Mouse (Mus musculus): ENCODE data around the gene Rps6kb1. TPM values are rescaled to one million over a fixed set of nuclear protein-coding genes. Genes with fewer than 3 reads are reported as not detected.
A peak's percentile ranks its signal among the peaks of the same experiment; 100 is the strongest.

The Rps6kb1 gene
- polyA plus RNA-seq, 1 experiment from 2014 or later, result 89.6 TPM

DNA sequence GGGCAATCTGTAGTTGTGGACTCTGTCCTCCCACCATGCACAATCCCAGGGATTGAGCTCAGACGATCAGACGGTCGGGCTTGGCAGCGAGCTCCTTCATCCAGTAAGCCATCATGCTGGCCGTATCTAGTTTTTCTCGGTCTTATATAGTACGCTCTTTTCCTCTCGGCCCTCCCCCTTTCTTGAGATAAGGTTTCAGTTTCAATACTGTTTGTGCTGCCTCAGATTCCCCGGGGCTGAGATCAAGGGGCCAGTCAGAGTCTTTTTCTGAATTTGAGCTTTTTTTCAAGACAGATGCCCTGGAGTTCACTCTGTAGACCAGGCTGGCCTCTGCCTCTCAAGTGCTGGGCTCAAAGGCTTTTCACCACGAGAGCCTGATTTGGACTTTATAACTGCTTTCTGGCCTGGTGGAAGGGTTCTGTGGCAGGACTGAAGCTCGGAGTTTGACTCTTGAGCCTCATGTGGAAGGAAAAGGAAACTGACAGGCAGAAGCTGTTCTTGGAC is 36.7 kb upstream of the Rps6kb1 start:
- peak; percentile 79 for DNase-seq (ENCODE audit: low spot score)

DNA sequence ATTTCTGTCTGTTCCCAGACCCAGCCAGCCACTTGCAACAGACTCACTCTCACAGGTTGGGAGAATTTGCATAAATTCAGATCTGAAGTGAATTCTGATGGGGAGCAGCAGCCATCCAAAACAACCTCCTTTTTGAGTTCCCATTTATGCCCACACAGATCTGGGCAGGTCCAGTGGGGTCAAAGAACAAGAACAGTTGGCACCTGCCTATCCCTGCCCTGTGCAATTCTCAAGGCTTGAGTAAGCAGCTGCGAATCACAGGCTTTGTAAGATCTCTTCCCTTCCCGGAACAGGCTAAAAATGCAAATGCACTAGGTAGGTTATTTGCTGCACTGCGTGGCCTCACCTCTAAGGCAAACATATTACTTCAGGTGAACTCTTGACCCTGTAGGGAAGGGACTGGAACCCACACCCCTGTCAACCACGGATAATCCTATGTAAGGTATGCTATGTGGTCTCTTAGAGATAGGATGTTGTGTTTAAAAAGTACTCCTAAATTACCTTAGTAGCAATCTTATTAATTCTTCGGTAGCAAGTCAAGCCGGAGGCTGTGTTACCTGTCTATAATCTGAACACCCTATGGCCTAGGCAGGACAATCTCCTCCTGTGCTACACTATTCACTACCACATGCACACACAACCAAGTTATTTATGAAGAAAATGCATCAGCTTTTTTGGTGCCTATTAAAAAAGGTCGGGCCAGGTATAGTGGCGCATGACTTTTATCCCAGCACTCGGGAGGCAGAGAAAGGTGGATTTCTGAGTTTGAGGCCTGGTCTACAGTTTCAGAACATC is 35.9 kb upstream of the Rps6kb1 start:
- peak; percentile 45 for DNase-seq (ENCODE audit: low spot score)

DNA sequence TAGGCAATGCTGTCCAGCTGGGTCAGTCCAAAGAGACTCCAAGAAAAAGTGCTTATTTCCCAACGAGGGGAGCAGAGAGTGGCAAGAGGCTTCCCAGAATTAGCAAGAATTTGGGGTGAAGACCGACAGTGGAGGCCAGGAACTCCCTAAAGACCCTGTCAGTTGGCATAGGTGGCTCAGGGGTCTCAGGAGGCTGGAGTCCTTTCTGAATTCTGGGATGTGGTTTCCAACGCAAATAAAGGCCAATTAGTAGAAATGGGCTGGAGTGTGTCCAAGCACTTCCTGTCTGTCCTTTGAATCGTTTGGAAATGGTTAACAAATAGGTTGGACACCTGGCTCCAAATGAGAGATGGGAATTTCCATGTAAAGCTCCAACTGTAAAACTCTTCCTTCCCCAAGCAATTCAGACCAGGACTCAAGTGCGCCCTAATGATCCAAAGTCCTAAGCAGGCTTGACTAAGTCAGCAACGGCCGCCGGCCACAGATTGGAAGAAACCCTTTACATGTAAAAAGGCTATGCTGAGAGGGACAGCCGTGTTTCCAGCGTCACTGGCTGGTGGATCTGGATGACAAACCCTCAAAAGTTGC is 35.2 kb upstream of the Rps6kb1 start:
- no peak for DNase-seq (ENCODE audit: low spot score)

DNA sequence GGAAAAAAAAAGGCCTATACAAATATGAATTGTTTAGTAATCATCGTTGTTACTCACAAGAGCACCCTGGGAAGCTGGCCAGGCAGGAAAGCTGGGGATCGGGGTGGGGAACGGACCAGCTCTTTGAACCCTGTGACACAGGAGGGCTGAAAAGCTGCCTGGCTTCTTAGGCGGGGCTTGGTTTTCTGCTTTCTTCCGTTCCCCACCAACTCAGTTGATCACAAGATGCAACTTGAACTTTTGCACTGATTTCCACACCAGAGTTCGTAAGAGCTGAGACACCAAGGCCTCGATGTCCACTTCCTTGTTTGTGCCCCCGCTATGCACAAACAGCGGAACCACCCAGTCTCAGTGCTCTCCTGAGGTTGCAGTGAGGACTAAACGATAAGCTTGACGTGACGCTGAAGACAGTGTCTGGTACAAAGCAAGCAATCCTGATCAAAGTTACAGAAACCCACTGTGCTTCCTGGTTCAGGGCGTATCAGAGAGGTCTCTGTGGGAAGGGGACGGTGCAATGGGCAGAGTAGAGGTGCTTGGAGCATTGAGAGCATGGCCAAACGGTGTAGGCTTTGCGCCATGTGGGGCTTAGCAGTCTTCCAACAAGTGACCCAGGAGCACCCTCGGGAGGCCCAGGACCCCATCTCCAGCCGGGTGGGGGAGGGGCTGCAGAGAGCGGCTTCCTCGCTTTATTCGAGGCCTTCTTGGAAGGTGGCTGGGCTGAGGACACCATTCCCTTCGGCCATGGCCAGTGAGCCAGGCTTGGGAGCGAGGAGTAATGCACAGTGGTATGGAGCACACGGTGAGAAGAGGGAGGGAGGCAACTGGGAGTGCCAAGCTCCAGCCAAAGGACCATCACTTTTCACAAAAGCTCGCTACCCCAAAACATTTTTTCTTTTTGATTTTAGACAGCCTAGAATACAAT is 34.5 kb upstream of the Rps6kb1 start:
- DNase-seq (ENCODE audit: low spot score), result peak; percentile 60

DNA sequence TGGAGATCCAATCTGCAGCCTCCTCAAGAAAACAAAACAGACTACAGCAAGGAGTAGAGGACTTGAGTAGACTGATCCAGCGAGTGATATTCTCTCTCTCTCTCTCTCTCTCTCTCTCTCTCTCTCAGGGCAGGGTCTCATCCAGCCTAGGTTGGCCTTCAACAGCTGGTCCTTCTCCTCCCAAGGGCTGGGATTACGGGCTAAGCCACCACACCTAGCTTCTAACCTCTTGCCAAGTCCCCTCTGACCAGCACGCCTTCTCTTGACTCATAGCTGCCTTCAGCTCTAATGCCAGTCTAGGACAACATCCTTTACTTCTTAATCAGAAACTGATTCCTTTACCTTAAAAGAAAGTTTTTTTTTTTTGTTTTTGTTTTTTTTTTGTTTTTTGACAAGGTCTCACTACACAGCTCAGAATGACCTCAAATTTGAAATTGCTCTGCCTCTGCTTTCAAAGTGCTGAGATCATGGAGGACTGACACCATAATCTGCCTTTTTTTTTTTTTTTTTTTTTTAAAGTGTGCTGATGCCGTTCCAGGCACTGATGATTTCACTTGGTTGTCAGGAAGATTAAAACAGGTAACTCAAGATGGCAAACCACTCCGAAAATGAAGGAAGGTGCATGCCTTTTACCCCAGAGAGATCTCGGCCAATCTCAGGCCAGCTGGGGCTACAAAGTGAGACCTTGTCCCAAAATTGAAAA is 33.7 kb upstream of the Rps6kb1 start:
- DNase-seq (ENCODE audit: low spot score), result no peak

DNA sequence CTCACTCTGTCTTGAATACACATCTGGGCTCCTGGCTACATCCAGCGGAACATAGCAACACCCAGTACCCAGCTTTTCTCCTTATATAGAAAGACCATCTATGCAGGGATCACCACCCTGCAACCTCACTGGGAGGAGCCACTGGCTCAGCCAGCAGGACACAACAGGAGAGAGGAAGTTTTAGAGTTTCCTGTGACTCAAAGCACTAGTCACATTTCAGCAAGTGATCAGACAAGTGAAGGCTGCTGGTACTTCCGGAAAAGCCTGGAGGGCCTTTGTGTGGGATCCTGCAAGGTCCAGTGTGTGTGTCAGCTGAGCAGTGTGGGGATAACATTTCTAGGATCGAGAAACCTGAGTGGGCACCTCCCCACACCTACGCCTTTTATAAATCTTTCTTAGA is 32.6 kb upstream of the Rps6kb1 start:
- DNase-seq (ENCODE audit: low spot score), result peak; percentile 42

DNA sequence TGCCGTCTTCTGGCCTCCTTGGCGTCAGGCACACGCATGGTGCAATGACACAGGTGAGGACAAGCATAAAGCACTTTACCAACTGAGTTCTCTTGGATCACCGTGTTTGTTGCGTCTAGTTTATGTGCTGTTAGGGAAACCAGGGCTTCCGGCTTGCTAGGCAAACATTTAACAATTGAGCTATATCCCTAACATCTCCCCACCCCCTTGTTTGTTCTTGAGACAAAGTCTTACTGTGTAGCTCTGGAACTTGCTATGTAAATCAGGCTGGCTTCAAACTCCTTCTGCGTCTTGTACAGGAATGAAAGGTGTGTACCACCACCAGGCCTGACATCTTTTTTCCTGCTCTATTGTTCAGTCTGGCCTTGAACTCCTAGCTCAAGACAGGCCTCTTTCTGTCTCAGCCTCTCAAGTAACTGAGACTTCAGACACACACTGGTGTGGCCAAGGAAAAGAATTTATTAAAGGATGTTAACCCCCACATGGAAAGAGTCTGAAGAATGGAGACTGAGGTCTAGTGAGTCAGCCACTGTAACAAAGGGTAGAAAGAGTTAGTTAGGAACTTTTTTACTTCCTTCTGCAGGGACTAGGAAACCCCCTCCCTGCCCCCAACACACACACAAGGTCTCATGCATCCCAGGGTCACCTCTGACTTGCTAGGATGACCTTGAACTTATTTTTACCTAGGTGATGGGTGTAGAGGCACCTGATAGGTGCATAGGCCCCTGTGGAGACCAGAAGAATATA is 31.2 kb upstream of the Rps6kb1 start:
- DNase-seq (ENCODE audit: low spot score), result no peak

DNA sequence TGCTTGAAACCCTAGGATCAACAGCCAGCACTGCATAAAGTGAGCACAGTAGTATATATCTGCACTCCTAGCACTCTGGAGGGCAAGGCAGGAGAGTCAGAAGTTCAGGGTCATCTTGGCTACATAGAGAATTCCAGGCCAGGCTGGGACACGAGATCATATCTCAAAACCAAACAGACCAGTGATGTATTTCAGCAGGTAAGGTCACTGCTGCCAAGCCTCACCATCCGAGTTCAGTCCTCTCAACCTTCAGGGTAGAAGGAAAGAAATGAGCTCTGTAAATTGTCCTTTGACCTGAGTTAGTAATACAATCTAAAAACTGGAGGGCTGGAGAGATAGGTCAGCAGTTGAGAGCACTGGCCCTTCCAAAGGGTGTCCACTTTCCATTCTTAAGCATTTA is 29.8 kb upstream of the Rps6kb1 start:
- DNase-seq (ENCODE audit: low spot score), result no peak

DNA sequence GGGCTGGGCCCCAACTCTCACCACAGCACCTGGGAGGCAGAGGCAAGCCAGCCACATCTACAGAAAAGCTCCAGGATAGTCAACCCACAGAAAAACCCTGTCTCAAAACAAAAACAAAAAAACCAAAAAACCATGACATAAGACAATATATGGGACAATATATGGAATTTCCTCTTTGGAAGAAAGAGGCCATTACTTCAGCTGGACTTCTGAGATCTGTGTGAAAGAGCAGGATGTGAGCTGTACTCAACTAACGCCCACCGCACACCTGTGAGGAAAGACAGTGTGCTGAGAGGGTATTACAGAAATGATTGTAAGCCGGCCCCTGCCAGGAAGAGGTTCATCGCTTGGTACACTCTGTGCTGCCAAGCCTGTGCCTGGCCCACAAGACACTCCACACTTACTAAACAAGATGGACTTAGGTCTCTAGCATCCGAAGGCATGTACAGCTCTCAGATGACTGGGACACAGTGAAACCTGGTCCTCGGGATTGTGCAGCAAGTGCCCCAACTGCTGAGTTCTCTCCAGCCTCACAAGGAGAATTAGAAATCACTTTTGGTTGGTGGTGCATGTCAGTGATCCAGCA is 29.1 kb upstream of the Rps6kb1 start:
- peak; percentile 60 for DNase-seq (ENCODE audit: low spot score)

DNA sequence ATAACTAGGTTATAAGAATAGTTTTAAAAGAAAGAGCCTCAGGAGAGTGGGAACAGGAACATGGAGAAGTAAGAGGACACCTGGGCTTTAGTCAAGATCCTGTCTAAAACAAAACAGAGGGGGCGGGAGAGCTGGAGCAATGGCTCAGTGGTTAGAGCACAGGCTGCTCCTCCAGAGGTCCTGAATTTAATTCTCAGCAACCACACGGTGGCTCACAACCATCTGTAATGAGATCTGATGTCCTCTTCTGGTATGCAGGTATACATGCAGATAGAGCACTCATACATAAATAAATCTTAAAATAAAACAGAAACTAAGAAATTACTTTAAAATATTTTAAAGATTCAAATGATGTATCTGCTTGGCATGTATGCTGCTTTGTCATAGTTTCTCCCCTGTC is 28.0 kb upstream of the Rps6kb1 start:
- no peak for DNase-seq (ENCODE audit: low spot score)

DNA sequence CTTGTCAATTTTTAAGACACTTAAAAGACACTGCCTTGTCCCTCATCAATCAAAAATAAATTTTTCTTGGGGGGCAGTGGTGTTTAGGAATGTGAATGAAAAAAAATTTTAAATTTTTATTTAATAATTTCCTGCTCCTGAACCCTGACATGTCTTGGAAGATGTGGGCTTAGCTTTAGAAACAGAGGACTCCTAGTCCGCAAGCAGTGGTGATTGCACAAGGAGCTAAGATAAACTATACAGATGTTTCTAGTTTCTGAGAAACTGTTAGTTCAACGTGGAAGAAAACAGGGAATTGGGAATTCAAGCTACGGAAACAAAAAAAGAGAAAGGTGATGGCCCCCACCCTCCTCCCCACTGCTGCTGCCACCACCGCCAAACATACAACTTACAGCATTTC is 27.3 kb upstream of the Rps6kb1 start:
- DNase-seq (ENCODE audit: low spot score), result no peak

DNA sequence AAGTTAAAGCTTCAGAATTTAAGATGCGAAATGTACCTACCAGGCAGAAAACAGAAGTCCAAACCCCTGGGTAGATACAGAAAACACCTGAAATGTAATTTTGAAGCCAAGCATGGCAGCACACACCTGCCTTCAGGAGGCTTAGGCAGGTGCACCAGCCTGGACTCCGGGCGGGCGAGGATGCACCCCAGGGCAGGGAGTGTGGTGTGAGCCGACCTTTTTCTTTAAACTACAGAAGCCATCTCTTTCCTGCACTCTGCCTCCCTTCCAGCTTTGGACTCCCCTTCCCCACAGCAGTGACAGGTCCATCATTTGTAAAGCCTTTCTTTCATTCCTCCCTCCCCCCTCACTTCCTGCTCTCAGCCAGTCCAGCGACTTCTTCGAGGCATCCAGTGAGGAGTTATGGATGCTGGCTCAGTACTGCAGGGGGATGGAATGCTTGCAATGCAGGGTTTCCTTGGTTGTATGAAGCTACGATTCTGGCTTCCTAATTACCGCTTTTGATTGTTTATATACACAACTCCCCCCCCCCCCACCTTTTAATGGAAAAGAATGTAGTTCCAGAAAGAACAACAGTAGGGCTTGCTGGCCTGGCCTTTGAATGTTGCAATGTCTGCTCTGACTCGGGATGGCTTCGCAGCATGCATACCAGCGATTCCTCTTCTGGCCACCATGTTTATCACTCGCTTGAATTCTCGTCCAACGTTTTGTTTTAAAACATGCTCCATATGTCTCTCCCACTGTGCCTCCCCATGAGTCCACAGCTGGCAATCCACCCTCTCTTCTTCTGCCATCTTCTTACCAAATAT is 26.6 kb upstream of the Rps6kb1 start:
- DNase-seq (ENCODE audit: low spot score), result no peak

DNA sequence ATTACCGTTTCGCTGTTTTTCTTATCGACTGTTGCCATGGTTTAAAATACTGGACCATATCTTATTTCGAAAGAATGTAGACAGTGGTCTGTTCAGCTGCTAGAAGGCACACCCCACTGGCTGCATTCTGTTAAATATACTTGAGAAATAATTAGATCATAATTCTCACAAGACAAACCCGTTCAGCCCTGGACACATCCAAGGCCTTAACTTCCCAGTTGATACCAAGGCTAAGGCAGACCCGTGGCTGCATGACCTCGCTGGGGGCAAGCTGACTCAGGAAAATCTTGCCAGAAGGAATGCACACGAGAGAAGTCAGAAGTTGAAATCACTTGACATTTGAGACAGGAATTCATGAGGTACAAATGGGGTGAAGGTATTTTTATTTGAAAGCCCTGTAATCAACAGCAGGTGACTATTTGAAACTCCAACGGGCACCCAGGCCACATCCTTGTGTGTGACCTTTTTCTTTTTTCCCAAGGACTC is 25.7 kb upstream of the Rps6kb1 start:
- no peak for DNase-seq (ENCODE audit: low spot score)

DNA sequence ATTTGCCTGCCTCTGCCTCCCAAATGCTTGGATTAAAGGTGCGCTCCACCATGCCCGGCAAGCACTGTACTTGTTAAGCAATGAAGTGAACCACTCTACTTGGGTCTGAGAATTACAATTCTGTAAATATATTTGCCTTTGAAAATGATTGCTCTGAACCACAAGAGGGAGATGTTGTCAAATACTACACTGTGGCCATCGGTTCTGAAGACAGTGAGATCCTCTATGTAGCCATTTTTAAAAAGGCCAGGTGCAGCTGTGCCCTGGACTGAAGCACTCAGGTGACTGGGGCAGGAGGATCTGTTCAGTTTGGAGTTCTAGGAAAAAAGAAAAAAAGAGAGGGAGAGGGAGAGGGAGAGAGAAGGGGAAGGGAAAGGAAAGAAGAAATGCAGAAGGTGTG is 23.8 kb upstream of the Rps6kb1 start:
- DNase-seq (ENCODE audit: low spot score), result peak; percentile 63

DNA sequence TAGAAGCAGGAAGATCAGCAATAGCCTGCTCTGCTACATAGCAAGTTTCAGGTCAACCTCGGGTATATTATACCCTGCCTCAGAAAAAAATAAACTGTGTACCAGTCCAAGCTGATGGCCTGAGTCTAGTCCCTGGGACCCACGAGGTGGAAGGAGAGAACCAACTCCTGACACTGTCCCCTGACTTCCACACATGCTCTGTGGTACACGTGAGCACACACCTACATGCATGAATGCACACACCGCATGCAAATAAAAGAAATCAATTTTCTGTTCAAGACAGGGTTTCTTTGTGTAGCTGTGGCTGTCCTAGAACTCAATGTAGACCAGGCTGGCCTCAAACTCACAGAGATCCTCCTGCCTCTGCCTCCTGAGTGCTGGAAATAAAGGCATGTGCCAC is 13.7 kb upstream of the Rps6kb1 start:
- DNase-seq (ENCODE audit: low spot score), result no peak

DNA sequence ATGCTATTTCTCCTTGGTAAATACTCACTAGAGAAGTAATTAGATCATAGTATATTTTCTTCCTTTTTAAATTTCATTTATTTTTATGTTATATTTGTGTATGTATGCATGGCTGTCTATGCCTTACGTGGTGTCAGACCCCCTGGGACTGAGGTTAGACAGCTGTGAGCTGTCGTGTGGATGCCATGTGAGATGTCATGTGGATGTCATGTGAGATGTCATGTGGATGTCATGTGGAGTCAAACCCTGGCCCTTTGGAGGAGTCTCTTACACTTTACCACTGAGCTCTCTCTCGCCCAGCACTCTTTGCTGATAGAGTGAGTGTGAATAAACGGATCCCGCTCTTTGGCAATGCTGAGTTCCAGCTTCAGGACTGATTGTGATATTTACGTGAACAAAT is 8.9 kb upstream of the Rps6kb1 start:
- no peak for DNase-seq (ENCODE audit: low spot score)

DNA sequence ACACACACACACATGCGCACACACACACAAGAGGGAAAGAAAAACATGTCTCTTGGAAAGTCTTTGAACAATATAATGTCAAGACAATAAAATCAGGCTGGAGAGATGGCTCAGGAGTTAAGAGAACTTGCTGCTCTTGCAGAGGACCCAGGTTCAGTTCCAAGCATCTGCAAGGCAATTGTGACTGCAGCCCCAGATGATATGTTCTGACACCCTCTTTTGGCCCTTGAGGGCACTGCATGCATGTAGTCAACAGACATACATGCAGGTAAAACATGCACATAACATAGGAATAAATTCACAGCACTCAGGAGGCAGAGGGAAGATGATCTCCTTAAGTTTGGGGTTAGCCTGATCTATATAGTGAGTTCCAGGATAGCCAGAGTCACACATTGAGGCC is 2.8 kb upstream of the Rps6kb1 start:
- no peak for DNase-seq (ENCODE audit: low spot score)

DNA sequence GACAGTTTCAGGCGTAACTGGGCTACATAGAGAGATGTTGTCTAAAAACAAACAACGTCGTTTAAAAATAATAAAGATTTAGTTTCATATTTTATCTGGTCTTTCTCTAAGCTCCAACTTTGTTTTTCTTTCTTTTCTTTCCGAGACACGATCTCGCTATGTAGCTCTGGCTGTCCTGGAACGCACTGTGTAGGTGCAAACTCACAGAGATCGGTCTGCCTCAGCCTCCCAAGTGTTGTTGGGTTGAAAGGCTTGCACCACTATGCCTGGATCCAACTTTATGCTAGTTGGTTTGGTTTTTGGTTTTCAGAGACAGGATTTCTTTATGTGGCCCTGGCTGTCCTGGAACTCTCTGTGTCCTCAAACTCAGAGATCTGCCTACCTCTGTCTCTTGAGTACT is 951 bp upstream of the Rps6kb1 start:
- no peak for DNase-seq (ENCODE audit: low spot score)

DNA sequence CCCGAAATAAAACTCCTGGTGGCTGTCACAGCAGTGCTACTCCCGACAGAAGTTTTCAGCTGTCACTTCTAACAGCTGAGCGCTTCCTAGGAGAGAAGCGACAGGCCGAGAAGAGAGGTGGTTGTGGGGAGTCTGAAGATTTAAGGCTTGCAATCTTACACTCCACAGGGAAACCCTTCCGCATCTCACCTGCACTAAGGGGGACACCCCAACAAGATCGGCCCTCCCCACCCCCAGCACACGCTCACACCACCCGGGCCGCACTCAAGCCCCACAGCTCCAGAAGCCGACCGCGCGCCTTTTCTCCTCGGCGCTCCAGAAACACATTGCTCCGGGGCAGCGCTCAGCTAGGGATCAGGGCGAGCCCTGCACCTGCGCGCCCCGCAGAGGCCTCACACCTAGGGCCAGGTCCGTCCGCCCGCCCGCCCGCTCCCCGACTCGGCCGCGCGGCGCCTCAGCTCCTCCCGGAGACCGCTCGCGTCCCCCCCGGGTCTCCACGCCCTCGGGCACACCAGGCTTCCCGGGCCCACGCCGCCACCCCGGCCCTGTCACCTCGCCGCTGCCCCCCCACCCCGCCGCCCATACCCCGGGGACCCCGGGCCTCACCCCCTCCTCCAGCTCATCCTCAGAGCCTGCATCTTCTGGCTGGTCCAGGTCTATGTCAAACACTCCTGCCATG is 506 bp downstream of the Rps6kb1 start:
- DNase-seq (ENCODE audit: low spot score), result peak; percentile 53
